Mouse (Mus musculus) gastrocnemius, adult 8-10 months (tissue): ENCODE results near the gene Ankib1. TPM values are rescaled to one million over a fixed set of nuclear protein-coding genes. Genes with fewer than 3 reads are reported as not detected.
"Not testable (repeated sequence)": the region's sequence is repeated elsewhere in the genome, so short reads cannot be mapped to it uniquely, and the experiment has no call there.

ENCODE experiments used
- DNase-seq, 2 experiments: peaks; one replicate each; pipeline ENCODE4 v3.0.0; 2022; ENCODE audit warnings: low spot score in 2 of 2
- total RNA-seq, 4 experiments: library from RNA; stranded (reverse); gene quantifications; 2 replicates each; pipeline ENCODE4 v1.2.4; 2022

Ankib1 gene
- 10 to 100 TPM; 17.7 to 21.2 (median 18.3) TPM for total RNA-seq

- DNase-seq: peak; percentile 71 to 82
Observed at GRCm38 (mm10) chr5:3802433-3803291, at the start of gene Ankib1, which contains the start of gene Krit1. Gene Ankib1, minus strand, starts transcription at chr5:3802925. Gene Krit1, plus strand, starts transcription at chr5:3803184.

- no peak for DNase-seq
Observed at GRCm38 (mm10) chr5:3845026-3845425, 42.3 kb upstream of the Ankib1 start, which contains the start of gene Lrrd1. Gene Lrrd1, plus strand, starts transcription at chr5:3845173.

GRCm38 (mm10) chr5:3834107-3834506, 31.4 kb upstream of the Ankib1 start:
- no peak for DNase-seq

GRCm38 (mm10) chr5:3808472-3808871, 5.7 kb upstream of the Ankib1 start:
- no peak for DNase-seq

- DNase-seq: no peak
Observed at GRCm38 (mm10) chr5:3803292-3804165, 804 bp upstream of the Ankib1 start.

GRCm38 (mm10) chr5:3801672-3802432, 873 bp downstream of the Ankib1 start:
- no peak for DNase-seq

GRCm38 (mm10) chr5:3800881-3801280, 1.8 kb downstream of the Ankib1 start:
- no peak for DNase-seq

- DNase-seq: no peak
Observed at GRCm38 (mm10) chr5:3800041-3800440, 2.7 kb downstream of the Ankib1 start.

GRCm38 (mm10) chr5:3798656-3799055, 4.1 kb downstream of the Ankib1 start:
- DNase-seq: not testable (repeated sequence)

GRCm38 (mm10) chr5:3797101-3797500, 5.6 kb downstream of the Ankib1 start:
- not testable (repeated sequence) for DNase-seq

- DNase-seq: no peak
Observed at GRCm38 (mm10) chr5:3791048-3791447, 11.7 kb downstream of the Ankib1 start.

- DNase-seq: no peak
Observed at GRCm38 (mm10) chr5:3787548-3787947, 15.2 kb downstream of the Ankib1 start.

- DNase-seq: no peak
Observed at GRCm38 (mm10) chr5:3784751-3785496, 17.8 kb downstream of the Ankib1 start.

- no peak for DNase-seq
Observed at GRCm38 (mm10) chr5:3783947-3784681, 18.6 kb downstream of the Ankib1 start.

GRCm38 (mm10) chr5:3782670-3783069, 20.1 kb downstream of the Ankib1 start:
- DNase-seq: no peak

- no peak for DNase-seq
Observed at GRCm38 (mm10) chr5:3772017-3772416, 30.7 kb downstream of the Ankib1 start.

GRCm38 (mm10) chr5:3771512-3771911, 31.2 kb downstream of the Ankib1 start:
- DNase-seq: no peak

GRCm38 (mm10) chr5:3750536-3750935, 52.2 kb downstream of the Ankib1 start:
- not testable (repeated sequence) for DNase-seq

GRCm38 (mm10) chr5:3732846-3733245, 69.9 kb downstream of the Ankib1 start:
- DNase-seq: not testable (repeated sequence)

GRCm38 (mm10) chr5:3728820-3729219, 73.9 kb downstream of the Ankib1 start:
- DNase-seq: no peak
